In genomic region chr11:115271481-115271880, GRCm38 (mm10) we compare ENCODE assay signal across 34 mouse cellular contexts. TPM values are rescaled to one million over a fixed set of nuclear protein-coding genes. Genes with fewer than 3 reads are reported as not detected.
"Had no signal": no experiment of that assay in that cellular context is flagged by ENCODE, and none has a peak within 500 bp of the region (broad histone marks: within the 10 kb centered on the region; RNA-seq: fewer than 3 reads in every experiment).

No protein-coding gene starts in this region.

- DNase-seq: gastrocnemius, adult 2 months; gastrocnemius, postnatal 10 days; gastrocnemius, postnatal 25 days; heart, adult 18-20 months; heart, postnatal 10 days; heart, postnatal 4 days; kidney, adult 18-20 months; kidney, adult 8-10 months; kidney, postnatal 10 days; kidney, postnatal 25 days; kidney, postnatal 4 days; liver; liver, embryonic 13.5 days; liver, postnatal 0 days had no signal

RNA-seq across cellular contexts. Expression of gene Grin2c, which starts 4.4 kb away (rescaled TPM):
- total RNA-seq: gastrocnemius, postnatal 4 days; granulocyte monocyte progenitor cell, adult 5-6 weeks; heart, postnatal 10 days had no signal
- polyA plus RNA-seq: inflammation-experienced regulatory T-cells, adult 6 months; intestine, postnatal 0 days; kidney, embryonic 14.5 days; kidney, embryonic 16.5 days had no signal

RNA-seq across cellular contexts. Expression of gene Otop2, which starts 35.5 kb away (rescaled TPM):
- total RNA-seq: gastrocnemius, adult 2 months; gastrocnemius, postnatal 10 days; gastrocnemius, postnatal 25 days; gastrocnemius, postnatal 4 days; granulocyte monocyte progenitor cell, adult 5-6 weeks; heart, adult 18-20 months; heart, adult 8-10 months; heart, postnatal 10 days; heart, postnatal 25 days; heart, postnatal 4 days; layer of hippocampus, postnatal 10 days had no signal
- polyA plus RNA-seq: heart, embryonic 10.5 days; heart, embryonic 12.5 days; heart, embryonic 14.5 days; heart, embryonic 16.5 days; hindbrain, embryonic 10.5 days; hindbrain, embryonic 12.5 days; inflammation-experienced regulatory T-cells, adult 6 months; intestine, embryonic 15.5 days; kidney, embryonic 16.5 days; limb, embryonic 11.5 days; liver, embryonic 11.5 days; liver, embryonic 13.5 days; liver, embryonic 15.5 days; liver, postnatal 0 days had no signal

RNA-seq across cellular contexts. Expression of gene Ush1g, which starts 50.4 kb away (rescaled TPM):
- total RNA-seq: gastrocnemius, postnatal 4 days; granulocyte monocyte progenitor cell, adult 5-6 weeks had no signal
- polyA plus RNA-seq: hindbrain, embryonic 12.5 days; inflammation-experienced regulatory T-cells, adult 6 months; intestine, embryonic 15.5 days; kidney, embryonic 14.5 days; kidney, embryonic 16.5 days; limb, embryonic 11.5 days; limb, embryonic 14.5 days had no signal
